Mouse (Mus musculus): ENCODE data around the gene Lrp6. TPM values are rescaled to one million over a fixed set of nuclear protein-coding genes. Genes with fewer than 3 reads are reported as not detected.

The Lrp6 gene
- 9.2 and 9.9 TPM in 2 replicates for polyA plus RNA-seq (2012; rRNA removed)

GRCm38 (mm10) chr6:134566818-134567485 is at the start of gene Lrp6:
Gene Lrp6 (minus strand): TSS chr6:134566965.

Other genes with a start within 250 kb of the Lrp6 start
- gene Bcl2l14, start 170.6 kb downstream of the Lrp6 start, polyA plus RNA-seq (2012; rRNA removed): 0.02 TPM in 1 of 2 replicates, not detected in the other
- 1.6 and 2.0 TPM in 2 replicates for gene Mansc1, start 65.5 kb upstream of the Lrp6 start, polyA plus RNA-seq (2012; rRNA removed)
- gene Borcs5, start 72.5 kb upstream of the Lrp6 start, polyA plus RNA-seq (2012; rRNA removed): 3.9 and 4.0 TPM in 2 replicates
- 6.5 TPM in 2 replicates for gene Dusp16, start 225.7 kb upstream of the Lrp6 start, polyA plus RNA-seq (2012; rRNA removed)

Measured in liver, embryonic 18 days (tissue).